Mouse (Mus musculus): Measurements from ENCODE around the gene Pitpnm2. TPM values are rescaled to one million over a fixed set of nuclear protein-coding genes. Genes with fewer than 3 reads are reported as not detected.

Gene Pitpnm2
- total and polyA plus RNA-seq, 3 experiments, result 9.0 to 35.6 (median 24.1) TPM

- Histone ChIP-seq H3K4me1 (ENCODE audit: insufficient read depth, low read depth, low read length) (peaks cover 17% of the 10 kb centered on the region), H3K27me3 (ENCODE audit: insufficient read depth, low read length) (peaks cover 22% of the 10 kb centered on the region), H3K36me3 (replicated peaks) (no peaks in the 10 kb centered on the region), H3K9me3 (replicated peaks) (no peaks in the 10 kb centered on the region), H3K4me3 (ENCODE audit: low read depth, low read length) (no peak overlapping the region)
- DNase-seq (ENCODE audit: low spot score) (no peak), ATAC-seq (ENCODE audit: extremely low read depth, insufficient number of reproducible peaks, low FRiP score, poor library complexity, severe bottlenecking) (no peak)
- TF ChIP-seq GATA2 (IDR thresholded peaks at IDR 0.05; ENCODE audit: borderline replicate concordance, low read depth, low read length) (no peak), TAL1 (conservative IDR thresholded peaks at IDR 0.05; ENCODE audit: low read depth, low read length) (no peak), CTCF (IDR thresholded peaks at IDR 0.05; ENCODE audit: low read depth, low read length) (no peak)
Measured at GRCm38 (mm10) chr5:124069657-124070056, 179.9 kb downstream of the Pitpnm2 start.

Other genes with a start within 250 kb of the Pitpnm2 start
- 55.7 and 64.1 TPM in 2 replicates for gene Vps37b, start 217.5 kb downstream of the Pitpnm2 start, total RNA-seq (2014; fragmentation: Nextera tagmentation)
- gene Vps37b, start 217.5 kb downstream of the Pitpnm2 start, total RNA-seq (2017), result 26.2 and 27.5 TPM in 2 replicates
- 135 and 192 TPM in 2 replicates for gene Vps37b, start 217.5 kb downstream of the Pitpnm2 start, polyA plus RNA-seq (2012)
- gene Abcb9, start 154.0 kb downstream of the Pitpnm2 start, total RNA-seq (2014; fragmentation: Nextera tagmentation), result 0.75 TPM in 1 of 2 replicates, not detected in the other
- gene Abcb9, start 154.0 kb downstream of the Pitpnm2 start, total RNA-seq (2017), result 0.60 and 1.0 TPM in 2 replicates
- gene Abcb9, start 154.0 kb downstream of the Pitpnm2 start, polyA plus RNA-seq (2012), result 0.62 and 0.66 TPM in 2 replicates
- gene Ogfod2, start 137.5 kb downstream of the Pitpnm2 start, total RNA-seq (2014; fragmentation: Nextera tagmentation), result 7.2 and 28.1 TPM in 2 replicates
- 14.9 and 15.4 TPM in 2 replicates for gene Ogfod2, start 137.5 kb downstream of the Pitpnm2 start, total RNA-seq (2017)
- gene Ogfod2, start 137.5 kb downstream of the Pitpnm2 start, polyA plus RNA-seq (2012), result 60.2 and 73.8 TPM in 2 replicates
- 27.3 and 31.4 TPM in 2 replicates for gene Arl6ip4, start 133.7 kb downstream of the Pitpnm2 start, total RNA-seq (2014; fragmentation: Nextera tagmentation)
- 65.6 and 75.7 TPM in 2 replicates for gene Arl6ip4, start 133.7 kb downstream of the Pitpnm2 start, total RNA-seq (2017)
- 75.4 and 76.9 TPM in 2 replicates for gene Arl6ip4, start 133.7 kb downstream of the Pitpnm2 start, polyA plus RNA-seq (2012)
- 16.8 and 24.2 TPM in 2 replicates for gene Mphosph9, start 78.2 kb upstream of the Pitpnm2 start, total RNA-seq (2014; fragmentation: Nextera tagmentation)
- gene Mphosph9, start 78.2 kb upstream of the Pitpnm2 start, total RNA-seq (2017), result 22.8 and 23.2 TPM in 2 replicates
- gene Mphosph9, start 78.2 kb upstream of the Pitpnm2 start, polyA plus RNA-seq (2012), result 2.0 and 2.4 TPM in 2 replicates
- gene 2810006K23Rik, start 78.3 kb upstream of the Pitpnm2 start, total RNA-seq (2014; fragmentation: Nextera tagmentation), result 26.8 and 29.5 TPM in 2 replicates
- gene 2810006K23Rik, start 78.3 kb upstream of the Pitpnm2 start, total RNA-seq (2017), result 18.9 and 19.8 TPM in 2 replicates
- 5.9 and 7.7 TPM in 2 replicates for gene 2810006K23Rik, start 78.3 kb upstream of the Pitpnm2 start, polyA plus RNA-seq (2012)
- gene Cdk2ap1, start 113.3 kb upstream of the Pitpnm2 start, total RNA-seq (2014; fragmentation: Nextera tagmentation), result 183 and 193 TPM in 2 replicates
- gene Cdk2ap1, start 113.3 kb upstream of the Pitpnm2 start, total RNA-seq (2017), result 150 and 200 TPM in 2 replicates
- gene Cdk2ap1, start 113.3 kb upstream of the Pitpnm2 start, polyA plus RNA-seq (2012), result 145 and 163 TPM in 2 replicates
- 260 and 302 TPM in 2 replicates for gene Sbno1, start 176.2 kb upstream of the Pitpnm2 start, total RNA-seq (2014; fragmentation: Nextera tagmentation)
- 181 and 221 TPM in 2 replicates for gene Sbno1, start 176.2 kb upstream of the Pitpnm2 start, total RNA-seq (2017)
- 23.1 and 29.5 TPM in 2 replicates for gene Sbno1, start 176.2 kb upstream of the Pitpnm2 start, polyA plus RNA-seq (2012)
- gene Kmt5a, start 190.2 kb upstream of the Pitpnm2 start, total RNA-seq (2014; fragmentation: Nextera tagmentation), result 504 and 585 TPM in 2 replicates
- gene Kmt5a, start 190.2 kb upstream of the Pitpnm2 start, total RNA-seq (2017), result 85.1 and 91.8 TPM in 2 replicates
- 293 and 320 TPM in 2 replicates for gene Kmt5a, start 190.2 kb upstream of the Pitpnm2 start, polyA plus RNA-seq (2012)
- 7.8 and 10.5 TPM in 2 replicates for gene Rilpl2, start 228.6 kb upstream of the Pitpnm2 start, total RNA-seq (2014; fragmentation: Nextera tagmentation)
- gene Rilpl2, start 228.6 kb upstream of the Pitpnm2 start, total RNA-seq (2017), result 17.3 and 21.4 TPM in 2 replicates
- 28.3 and 30.3 TPM in 2 replicates for gene Rilpl2, start 228.6 kb upstream of the Pitpnm2 start, polyA plus RNA-seq (2012)
- gene Snrnp35, start 233.4 kb upstream of the Pitpnm2 start, total RNA-seq (2014; fragmentation: Nextera tagmentation), result 8.1 and 10.2 TPM in 2 replicates
- gene Snrnp35, start 233.4 kb upstream of the Pitpnm2 start, total RNA-seq (2017), result 9.8 and 10.1 TPM in 2 replicates
- 24.4 and 26.6 TPM in 2 replicates for gene Snrnp35, start 233.4 kb upstream of the Pitpnm2 start, polyA plus RNA-seq (2012)

Data from G1E (cell line).